Mouse (Mus musculus): ENCODE results near the gene AI661453.

GRCm38 (mm10) chr17:47485791-47486190 lies 49.4 kb downstream of the AI661453 start:
- TF ChIP-seq POLR2A (IDR thresholded peaks at IDR 0.05; ENCODE audit: borderline replicate concordance, extremely low read depth, low read depth, low read length) (no peak), CTCF (IDR thresholded peaks at IDR 0.05; ENCODE audit: insufficient read depth, low read length) (no peak)

Data from lung, adult 2 months (tissue).